Mouse (Mus musculus) liver, adult 2 months (tissue): ENCODE results near the gene Gnaq. TPM values are rescaled to one million over a fixed set of nuclear protein-coding genes. Genes with fewer than 3 reads are reported as not detected.

ENCODE experiments used
- DNase-seq: peaks from one replicate; pipeline ENCODE4 v3.0.0-alpha.2; 2011; ENCODE audit warnings: low read depth, low spot score; ENCODE audit errors: extremely low read depth
- H3K27ac ChIP-seq: fragments of 200-500 bp; replicated peaks from 2 replicates; pipeline ENCODE4 v1.5.1; 2012; ENCODE audit warnings: low read depth, mild to moderate bottlenecking, control low read depth, inconsistent platforms, low read length; ENCODE audit not compliant: insufficient read depth
- H3K27me3 ChIP-seq: fragments of 200-500 bp; 2 replicates; pipeline ENCODE4 v1.6.1; 2012; ENCODE audit warnings: mild to moderate bottlenecking, moderate library complexity, low read length, inconsistent platforms; ENCODE audit not compliant: control insufficient read depth, insufficient read depth
- H3K36me3 ChIP-seq: fragments of 200-500 bp; 2 replicates; pipeline ENCODE4 v1.6.1; 2012; ENCODE audit warnings: low read length, inconsistent platforms; ENCODE audit not compliant: control insufficient read depth, insufficient read depth
- H3K4me1 ChIP-seq: fragments of 200-500 bp; 2 replicates; pipeline ENCODE4 v1.6.1; 2011; ENCODE audit warnings: low read length; ENCODE audit not compliant: control insufficient read depth, insufficient read depth
- H3K4me3 ChIP-seq: fragments of 200-500 bp; 2 replicates; pipeline ENCODE4 v1.5.1; 2011; ENCODE audit warnings: low read depth, mild to moderate bottlenecking, control low read depth, low read length, moderate library complexity; ENCODE audit not compliant: insufficient read depth
- H3K79me2 ChIP-seq: fragments of 200-500 bp; 2 replicates; pipeline ENCODE4 v1.6.1; 2012; ENCODE audit warnings: inconsistent platforms, mild to moderate bottlenecking, low read length, moderate library complexity; ENCODE audit not compliant: control insufficient read depth, insufficient read depth
- H3K9ac ChIP-seq: fragments of 200-500 bp; 2 replicates; pipeline ENCODE4 v1.6.1; 2012; ENCODE audit warnings: low read depth, mild to moderate bottlenecking, control low read depth, inconsistent platforms, low read length
- CTCF ChIP-seq: fragments of 200-500 bp; IDR thresholded peaks from 2 replicates; pipeline ENCODE4 v1.5.1; 2011; ENCODE audit warnings: low read depth, low read length, control low read depth
- POLR2A ChIP-seq: fragments of 200-500 bp; IDR thresholded peaks from 2 replicates; pipeline ENCODE4 v1.6.1; 2011; ENCODE audit warnings: low read length, control low read depth; ENCODE audit not compliant: insufficient read depth; ENCODE audit errors: extremely low read depth
- WGBS: fragments of 180-500 bp; shearing (Covaris S2); methylation state at CpG from one replicate; pipeline ENCODE4 v1.1.7; 2018; 5-methylcytosine and 5-hydroxymethylcytosine counted together
- polyA plus RNA-seq: library from polyadenylated mRNA; depleted of rRNA; stranded (reverse); fragments of >200 nt; gene quantifications from 2 replicates; pipeline ENCODE4 v1.2.3, GENCODE M21; 2012
- total RNA-seq: library from RNA; depleted of rRNA; stranded (reverse); fragments of >200 nt; gene quantifications from 2 replicates; pipeline ENCODE4 v1.2.3, GENCODE M21; 2014

Gene Gnaq
- total and polyA plus RNA-seq, 2 experiments: 5.2 to 10.2 TPM

DNA sequence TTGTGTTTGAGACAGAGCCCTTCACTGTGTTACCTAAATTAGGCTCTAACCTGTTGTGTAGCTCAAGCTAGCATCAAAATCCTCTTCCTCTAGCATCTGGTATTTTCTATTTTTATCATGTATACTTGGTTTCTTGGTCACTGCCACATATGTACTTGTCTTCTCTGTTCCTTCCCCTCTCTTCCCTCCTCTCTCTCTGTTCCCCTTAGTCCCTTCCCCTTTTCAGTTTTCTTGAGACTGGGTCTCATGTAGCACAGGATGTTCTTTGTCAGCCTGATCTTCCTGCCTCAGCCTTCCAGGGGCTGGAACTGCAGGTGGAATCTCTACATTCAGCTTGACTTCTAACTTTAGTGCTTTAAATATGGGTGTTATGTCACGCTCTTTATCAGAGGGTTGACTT lies 16.5 kb downstream of the Gnaq start:
- no peak for DNase-seq
- Histone ChIP-seq H3K9ac (no peak overlapping the region), H3K4me1 (no peaks in the 10 kb centered on the region), H3K4me3 (no peak overlapping the region), H3K79me2 (peaks cover 26% of the 10 kb centered on the region; the same call in 1 of the 2 replicates), H3K27ac (no peak overlapping the region), H3K27me3 (no peaks in the 10 kb centered on the region), H3K36me3 (no peaks in the 10 kb centered on the region)
- 65% methylated on average over 1 of the region's 1 CpGs for WGBS
- TF ChIP-seq POLR2A: no peak
- no peak for TF ChIP-seq CTCF

DNA sequence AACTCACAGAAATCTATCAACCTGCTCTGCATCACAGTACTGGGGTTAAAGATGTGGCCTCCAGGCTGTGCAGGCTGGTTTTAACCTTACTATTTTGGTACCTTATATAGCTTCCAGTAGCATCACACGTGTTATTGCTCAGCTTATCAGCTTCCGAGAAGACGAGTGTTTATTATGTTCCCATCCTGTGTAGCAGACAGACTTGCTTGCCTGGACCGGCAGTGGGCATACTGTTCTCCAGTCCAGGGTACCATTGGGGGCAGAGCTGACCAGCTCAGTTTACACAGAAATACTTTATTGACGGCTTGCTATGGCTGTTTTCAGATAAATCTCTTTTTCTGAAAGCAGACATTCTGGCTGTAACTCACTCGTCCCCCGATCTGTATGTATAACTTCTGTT lies 17.7 kb downstream of the Gnaq start:
- Histone ChIP-seq H3K4me1 (peaks cover 2% of the 10 kb centered on the region; the same call in 1 of the 2 replicates), H3K79me2 (peaks cover 26% of the 10 kb centered on the region; the same call in 1 of the 2 replicates), H3K27me3 (no peaks in the 10 kb centered on the region), H3K4me3 (no peak overlapping the region), H3K36me3 (no peaks in the 10 kb centered on the region), H3K9ac (no peak overlapping the region), H3K27ac (no peak overlapping the region)
- no peak for DNase-seq
- TF ChIP-seq CTCF (no peak), POLR2A (no peak)
- WGBS: 83% methylated on average over 7 of the region's 7 CpGs

DNA sequence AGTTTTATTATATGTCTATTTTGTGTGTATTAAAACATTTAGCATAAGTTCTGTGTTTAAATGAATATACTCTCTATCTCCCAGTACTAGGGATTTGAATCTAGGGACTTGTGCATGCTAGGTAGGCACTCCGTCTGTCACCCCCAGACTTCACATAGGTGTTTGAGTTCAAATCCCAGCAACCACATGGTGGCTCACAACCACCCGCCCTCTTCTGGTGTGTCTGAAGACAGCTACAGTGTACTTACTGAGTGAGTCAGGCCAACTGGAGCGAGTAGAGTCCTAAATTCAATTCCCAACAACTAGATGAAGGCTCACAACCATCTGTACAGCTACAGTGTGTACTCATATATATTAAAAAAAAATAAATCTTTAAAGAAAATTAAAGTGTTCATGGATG lies 21.2 kb downstream of the Gnaq start:
- Histone ChIP-seq H3K9ac (no peak overlapping the region), H3K4me3 (no peak overlapping the region), H3K27me3 (no peaks in the 10 kb centered on the region), H3K36me3 (no peaks in the 10 kb centered on the region), H3K79me2 (peaks cover 22% of the 10 kb centered on the region), H3K4me1 (peaks cover 2% of the 10 kb centered on the region; the same call in 1 of the 2 replicates), H3K27ac (no peak overlapping the region)
- TF ChIP-seq CTCF: no peak
- TF ChIP-seq POLR2A: no peak
- 98% methylated on average over 3 of the region's 3 CpGs for WGBS
- no peak for DNase-seq

DNA sequence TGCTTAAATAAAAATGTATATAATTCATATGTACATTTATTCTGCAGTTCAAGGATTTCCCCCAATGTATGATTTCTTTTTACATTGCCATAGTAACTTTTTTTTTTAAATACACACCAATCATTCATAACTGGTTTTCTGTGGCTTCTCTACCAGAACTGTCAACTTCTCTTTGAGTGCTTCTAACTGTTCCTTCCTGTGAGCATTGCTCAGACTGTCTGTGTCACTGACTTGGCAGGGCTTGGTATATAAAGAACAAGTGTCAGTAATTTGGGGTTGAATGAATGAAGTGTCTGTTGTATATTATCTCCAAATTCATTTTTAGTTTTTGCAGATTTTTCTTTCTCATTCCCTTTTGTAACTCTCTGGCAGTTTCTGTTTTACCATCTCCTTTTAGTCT lies 21.8 kb downstream of the Gnaq start:
- H3K36me3 ChIP-seq: no peaks in the 10 kb centered on the region
- no peak overlapping the region for H3K4me3 ChIP-seq
- H3K79me2 ChIP-seq: peaks cover 24% of the 10 kb centered on the region
- H3K9ac ChIP-seq: no peak overlapping the region
- H3K27me3 ChIP-seq: no peaks in the 10 kb centered on the region
- peaks cover 2% of the 10 kb centered on the region; the same call in 1 of the 2 replicates for H3K4me1 ChIP-seq
- no peak for DNase-seq
- no peak overlapping the region for H3K27ac ChIP-seq
- TF ChIP-seq CTCF: no peak
- no peak for TF ChIP-seq POLR2A

DNA sequence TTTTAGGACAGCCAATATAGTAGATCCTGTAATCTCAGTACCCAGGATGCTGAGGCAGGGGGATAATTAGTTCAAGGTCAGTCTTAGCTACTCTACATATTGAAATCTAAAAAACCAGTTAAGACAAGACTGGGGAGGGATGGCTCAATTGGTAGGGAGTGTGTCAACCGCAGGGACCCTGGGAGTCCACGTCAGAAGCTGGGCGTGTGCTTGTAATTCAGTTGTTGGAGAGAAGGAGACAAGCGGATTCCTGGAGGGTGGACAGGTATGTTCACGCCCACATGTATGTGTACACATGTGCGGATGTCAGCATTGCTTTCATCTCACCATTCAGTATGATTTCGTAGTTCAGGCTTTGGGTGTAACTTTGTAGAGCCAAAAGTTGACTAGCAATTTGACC lies 24.5 kb downstream of the Gnaq start:
- WGBS: 95% methylated on average over 7 of the region's 7 CpGs
- Histone ChIP-seq H3K9ac (no peak overlapping the region), H3K79me2 (peaks cover 27% of the 10 kb centered on the region), H3K36me3 (no peaks in the 10 kb centered on the region), H3K27me3 (no peaks in the 10 kb centered on the region), H3K27ac (no peak overlapping the region), H3K4me1 (peaks cover 6% of the 10 kb centered on the region), H3K4me3 (no peak overlapping the region)
- TF ChIP-seq POLR2A (no peak), CTCF (no peak)
- DNase-seq: no peak

DNA sequence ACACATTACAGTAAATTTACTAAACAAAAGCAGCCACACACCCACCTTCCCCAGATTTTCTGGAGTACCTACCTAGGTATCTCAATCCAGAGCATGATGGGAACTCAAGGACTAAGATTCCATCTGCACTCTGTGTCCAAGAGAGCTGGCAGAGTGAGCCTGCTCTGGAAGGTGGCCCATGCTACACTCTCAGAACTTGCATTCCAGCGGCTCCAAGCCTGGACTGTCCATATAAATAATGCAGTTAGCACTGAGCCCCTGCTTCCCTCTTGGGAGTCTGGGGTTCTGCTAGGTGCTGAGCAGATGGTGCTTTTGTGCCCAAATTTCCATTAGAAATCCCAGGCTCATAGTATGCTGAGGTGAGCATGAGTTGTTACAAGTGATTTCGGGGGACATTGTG lies 28.1 kb downstream of the Gnaq start:
- 83% methylated on average over 2 of the region's 2 CpGs for WGBS
- no peak for DNase-seq
- TF ChIP-seq CTCF (no peak), POLR2A (no peak)

More for the DNA sequence above, 28.1 kb downstream of the Gnaq start:
- Histone ChIP-seq H3K27ac (no peak overlapping the region), H3K79me2 (peaks cover 24% of the 10 kb centered on the region), H3K4me1 (peaks cover 5% of the 10 kb centered on the region), H3K9ac (no peak overlapping the region), H3K4me3 (no peak overlapping the region), H3K27me3 (no peaks in the 10 kb centered on the region), H3K36me3 (no peaks in the 10 kb centered on the region)
